Comparison of ENCODE assay signal across 8 mouse cellular contexts in genomic region chr11:101785143-101785851, GRCm38 (mm10). TPM values are rescaled to one million over a fixed set of nuclear protein-coding genes. Genes with fewer than 3 reads are reported as not detected.
A peak's percentile ranks its signal among the peaks of the same experiment; 100 is the strongest.
DNase-seq lines count a peak whose midpoint lies in the region; ATAC-seq and TF ChIP-seq lines count a peak whose summit lies in the region.

TSS of gene Etv4 (minus strand) at chr11:101785371.

- ATAC-seq in cerebellum, adult (ENCODE audit: insufficient number of reproducible peaks, low FRiP score, low TSS enrichment), result peak; percentile 87; the same call in 1 of the 2 replicates
- peak; percentile 97 for ATAC-seq in forebrain, embryonic 16.5 days
- ATAC-seq in lung, embryonic 14.5 days (ENCODE audit: insufficient read depth), result peak; percentile 89

- no peak for TF ChIP-seq POLR2A in ES-Bruce4 (IDR thresholded peaks at IDR 0.05; ENCODE audit: insufficient read depth, low read length)
- TF ChIP-seq POLR2A in olfactory bulb, adult 2 months (IDR thresholded peaks at IDR 0.05; ENCODE audit: insufficient read depth, low read depth, low read length), result no peak

- H3K4me3 ChIP-seq in ES-Bruce4 (ENCODE audit: low read depth, low read length), result peak within 1 kb of the TSS; percentile 76
- peak within 1 kb of the TSS; percentile 60 for H3K4me3 ChIP-seq in forebrain, embryonic 16.5 days (replicated peaks; ENCODE audit: low read length)
- H3K4me3 ChIP-seq in layer of hippocampus, adult 2 months, result peak within 1 kb of the TSS; percentile 64
- H3K4me3 ChIP-seq in lung, embryonic 14.5 days (ENCODE audit: low read depth, low read length), result peak within 1 kb of the TSS; percentile 55
- peak within 1 kb of the TSS; percentile 54 for H3K4me3 ChIP-seq in olfactory bulb, adult 2 months (ENCODE audit: insufficient read depth, low read depth, low read length)

- peak within 1 kb of the TSS; percentile 88 for H3K27ac ChIP-seq in ES-Bruce4 (ENCODE audit: insufficient read depth, low read length)
- H3K27ac ChIP-seq in forebrain, embryonic 16.5 days (ENCODE audit: low read length), result no peak within 1 kb of the TSS
- H3K27ac ChIP-seq in layer of hippocampus, adult 2 months, result peak within 1 kb of the TSS; percentile 81
- H3K27ac ChIP-seq in lung, embryonic 14.5 days (ENCODE audit: low read depth), result peak within 1 kb of the TSS; percentile 78
- no peak within 1 kb of the TSS for H3K27ac ChIP-seq in olfactory bulb, adult 2 months (ENCODE audit: insufficient read depth, low read depth, low read length)

- TF ChIP-seq CTCF in ES-Bruce4 (IDR thresholded peaks at IDR 0.05; ENCODE audit: low read depth, low read length), result no peak
- TF ChIP-seq CTCF in layer of hippocampus, adult 2 months (conservative IDR thresholded peaks at IDR 0.05), result no peak
- no peak for TF ChIP-seq CTCF in lung, embryonic 14.5 days (IDR thresholded peaks at IDR 0.05; ENCODE audit: low read depth)
- TF ChIP-seq CTCF in olfactory bulb, adult 2 months (IDR thresholded peaks at IDR 0.05; ENCODE audit: insufficient read depth, low read depth, low read length), result no peak

- intact Hi-C loops in heart, postnatal 36 days (cut with DNase I), result no loop called here

- DNase-seq in heart, postnatal 36 days, result peak; percentile 72 to 77
- DNase-seq in layer of hippocampus, adult 2 months (ENCODE audit: low spot score in 2 of 2), result peak; percentile 89 to 94
- DNase-seq in lung, embryonic 14.5 days, result peak; percentile 96
- peak; percentile 96 for DNase-seq in thymus, postnatal 0 days (ENCODE audit: low spot score)

- peak within 1 kb of the TSS; percentile 89 for H3K9ac ChIP-seq in ES-Bruce4 (ENCODE audit: low read depth, poor library complexity, severe bottlenecking)
- peak within 1 kb of the TSS; percentile 60 for H3K9ac ChIP-seq in forebrain, embryonic 16.5 days (replicated peaks; ENCODE audit: low read depth, low read length)
- H3K9ac ChIP-seq in lung, embryonic 14.5 days, result peak within 1 kb of the TSS; percentile 65

- H3K27me3 ChIP-seq in ES-Bruce4 (ENCODE audit: control insufficient read depth, insufficient read depth, low read length, poor library complexity, severe bottlenecking), result no peaks in the 10 kb centered on the region
- H3K27me3 ChIP-seq in forebrain, embryonic 16.5 days (replicated peaks; ENCODE audit: control insufficient read depth, insufficient read depth, low read length), result peaks cover 52% of the 10 kb centered on the region
- peaks cover 51% of the 10 kb centered on the region for H3K27me3 ChIP-seq in lung, embryonic 14.5 days (ENCODE audit: insufficient read depth, low read length)

- peak within 1 kb of the TSS; percentile 96 for H3K4me2 ChIP-seq in forebrain, embryonic 16.5 days (ENCODE audit: low read length)
- H3K4me2 ChIP-seq in lung, embryonic 14.5 days, result peak within 1 kb of the TSS; percentile 98

- no peaks in the 10 kb centered on the region for H3K36me3 ChIP-seq in ES-Bruce4 (ENCODE audit: control insufficient read depth, insufficient read depth, low read length, poor library complexity, severe bottlenecking)
- no peaks in the 10 kb centered on the region for H3K36me3 ChIP-seq in forebrain, embryonic 16.5 days (ENCODE audit: control insufficient read depth, insufficient read depth)
- no peaks in the 10 kb centered on the region for H3K36me3 ChIP-seq in lung, embryonic 14.5 days (ENCODE audit: insufficient read depth)

- peaks cover 17% of the 10 kb centered on the region for H3K4me1 ChIP-seq in ES-Bruce4 (ENCODE audit: control insufficient read depth, insufficient read depth, low read length)
- H3K4me1 ChIP-seq in forebrain, embryonic 16.5 days (replicated peaks; ENCODE audit: control insufficient read depth, insufficient read depth, low read length), result peaks cover 17% of the 10 kb centered on the region
- H3K4me1 ChIP-seq in lung, embryonic 14.5 days (ENCODE audit: insufficient read depth), result peaks cover 13% of the 10 kb centered on the region
- H3K4me1 ChIP-seq in olfactory bulb, adult 2 months (ENCODE audit: control insufficient read depth, insufficient read depth, low read length), result peaks cover 30% of the 10 kb centered on the region

- no peaks in the 10 kb centered on the region for H3K9me3 ChIP-seq in ES-Bruce4 (replicated peaks; ENCODE audit: control insufficient read depth, insufficient read depth, low read length, poor library complexity, severe bottlenecking)
- no peaks in the 10 kb centered on the region for H3K9me3 ChIP-seq in forebrain, embryonic 16.5 days (ENCODE audit: control insufficient read depth, low read length)
- H3K9me3 ChIP-seq in lung, embryonic 14.5 days (ENCODE audit: low read depth, low read length), result no peaks in the 10 kb centered on the region

- TF ChIP-seq EP300 in ES-Bruce4 (IDR thresholded peaks at IDR 0.05; ENCODE audit: insufficient read depth, low read depth, low read length), result no peak

- under 1% methylated on average over 35 of the region's 35 CpGs for WGBS in forebrain, embryonic 16.5 days
- under 1% methylated on average over 33 of the region's 35 CpGs for WGBS in lung, embryonic 14.5 days
- WGBS in olfactory bulb, adult 2 months, result 1% methylated on average over 35 of the region's 35 CpGs

RNA-seq across cellular contexts. Expression of gene Etv4, which starts in this region (rescaled TPM):
- polyA plus RNA-seq in ES-Bruce4 (2011; ENCODE audit: insufficient read depth, insufficient read length, low read depth, missing spikeins), result 28.9 and 30.3 TPM in 2 replicates
- 6.8 and 7.3 TPM in 2 replicates for polyA plus RNA-seq in forebrain, embryonic 16.5 days (2015; fragmentation: Nextera tagmentation; extraction: Ambion mirVana)
- total RNA-seq in heart, postnatal 36 days (2021), result under 1 TPM; 0.19 TPM
- 10 to 100 TPM; 10.1 to 10.7 TPM for total RNA-seq in layer of hippocampus, adult 2 months (2021)
- polyA plus RNA-seq in lung, embryonic 14.5 days (2014; fragmentation: Nextera tagmentation; extraction: Ambion mirVana), result 14.6 and 14.8 TPM in 2 replicates
- not detected in 2 replicates for polyA plus RNA-seq in olfactory bulb, adult 2 months (2012; ENCODE audit: insufficient read depth, insufficient read length, low replicate concordance, missing spikeins)
- polyA plus RNA-seq in thymus, postnatal 0 days (2015; fragmentation: Nextera tagmentation; extraction: Ambion mirVana), result 1.5 and 2.0 TPM in 2 replicates

Comparison
In these comparisons a context has a peak if more than half of its experiments do, and no peak if none do; other contexts are left out.
1. RNA of gene Etv4 (total RNA-seq): 10.1 to 10.7 TPM in layer of hippocampus, adult 2 months; 0.19 TPM in heart, postnatal 36 days; every median in the first group is over 4 times any median in the second.
2. Peak in DNase-seq in heart, postnatal 36 days; RNA of the gene not detected or under 1 TPM.
3. H3K27ac ChIP-seq: peak in ES-Bruce4 (single experiment), layer of hippocampus, adult 2 months (single experiment) and lung, embryonic 14.5 days (single experiment); none in forebrain, embryonic 16.5 days (single experiment) and olfactory bulb, adult 2 months (single experiment).
4. Peak in every context shown above with its lines, with median percentiles within 50 percentile points of each other: H3K4me3 ChIP-seq, H3K9ac ChIP-seq, ATAC-seq and DNase-seq.